Mouse (Mus musculus) embryo, embryonic 11 days (tissue): ENCODE data around the gene Mylpf.
A peak's percentile ranks its signal among the peaks of the same experiment; 100 is the strongest.

Experiments
- DNase-seq: peaks from one replicate; pipeline ENCODE4 v3.0.0-alpha.2; 2015

Gene Mylpf

DNA sequence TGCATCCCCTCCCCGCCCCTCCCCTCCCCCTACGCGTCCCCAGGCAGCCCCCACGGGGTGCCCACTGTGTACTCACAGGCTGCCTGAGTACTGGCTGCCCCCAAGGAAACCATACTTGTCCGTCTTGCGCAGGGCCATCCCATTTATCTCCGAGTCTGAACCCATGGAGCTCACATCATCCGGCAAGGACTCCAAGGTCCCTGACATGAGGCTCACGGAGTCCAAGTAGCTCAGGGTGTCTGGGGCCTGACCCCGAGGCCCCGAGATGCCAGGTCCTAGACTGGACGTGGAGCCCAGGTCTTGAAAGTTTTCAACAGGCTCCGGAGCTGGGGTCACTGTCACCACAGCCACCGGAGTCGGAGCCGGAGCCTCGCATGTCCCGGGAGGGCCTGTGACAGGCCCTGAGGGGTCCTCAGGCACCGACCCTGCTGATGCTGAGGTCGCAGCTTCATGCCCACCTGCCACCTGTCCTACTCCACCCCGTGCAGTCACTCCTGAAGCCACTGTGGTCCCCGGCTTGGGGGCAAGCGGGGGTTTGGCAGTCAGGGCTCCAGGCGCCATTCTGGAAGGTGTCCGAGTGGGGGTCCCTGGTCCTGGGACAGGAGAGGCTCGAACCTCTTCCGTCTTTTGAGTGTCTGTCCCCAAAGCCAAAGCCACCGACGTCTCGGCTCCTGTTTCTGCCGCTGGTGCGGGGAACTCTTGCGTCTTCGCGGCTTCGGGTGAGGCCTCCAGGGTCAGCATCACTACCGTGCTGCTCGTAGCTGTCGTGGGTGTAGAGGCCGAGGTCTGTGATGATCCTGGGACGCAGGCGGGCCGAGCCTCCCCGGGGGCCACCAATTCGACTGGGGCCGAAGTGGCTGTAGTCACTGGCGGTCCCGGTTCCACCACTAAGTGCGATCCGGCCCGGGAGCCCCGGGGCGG is 1.1 kb upstream of the Mylpf start:
- peak; percentile 34 for DNase-seq

DNA sequence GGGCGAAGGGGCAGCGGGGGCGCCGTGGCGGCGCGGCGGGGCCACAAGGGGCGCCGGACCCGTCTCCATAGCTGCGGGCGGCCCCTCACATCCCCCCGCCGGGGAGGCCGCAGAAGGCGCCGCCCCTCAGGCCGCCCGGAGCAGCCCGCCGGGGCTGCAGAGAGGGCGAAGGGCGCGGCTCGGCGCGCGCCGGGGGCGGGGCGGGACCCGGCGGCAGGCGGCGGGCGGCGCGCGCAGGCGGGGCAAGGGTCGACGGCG is 466 bp upstream of the Mylpf start, which contains the start of gene Tbc1d10b:
TSS of gene Tbc1d10b (minus strand) at position 174 of the 258 bp plus-strand sequence.
- no peak for DNase-seq

DNA sequence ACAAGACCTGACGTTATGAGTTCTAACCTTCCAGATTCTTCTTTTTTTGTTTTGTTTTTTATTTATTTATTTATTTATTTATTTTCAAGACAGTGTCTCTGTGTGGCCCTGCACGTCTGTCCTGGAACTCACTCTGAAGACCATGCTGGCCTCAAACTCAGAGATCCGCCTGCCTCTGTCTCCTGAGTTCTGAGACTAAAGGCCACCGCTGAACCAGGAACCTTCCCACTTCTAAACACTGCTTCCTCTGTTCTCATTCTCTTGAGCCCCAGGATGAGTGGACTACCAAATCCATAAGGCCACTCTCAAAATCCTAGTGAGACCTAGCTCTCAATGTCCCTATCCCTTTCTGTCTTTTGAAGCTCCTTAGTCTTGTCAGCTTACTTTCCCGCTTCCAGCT is 1.2 kb downstream of the Mylpf start:
- no peak for DNase-seq

DNA sequence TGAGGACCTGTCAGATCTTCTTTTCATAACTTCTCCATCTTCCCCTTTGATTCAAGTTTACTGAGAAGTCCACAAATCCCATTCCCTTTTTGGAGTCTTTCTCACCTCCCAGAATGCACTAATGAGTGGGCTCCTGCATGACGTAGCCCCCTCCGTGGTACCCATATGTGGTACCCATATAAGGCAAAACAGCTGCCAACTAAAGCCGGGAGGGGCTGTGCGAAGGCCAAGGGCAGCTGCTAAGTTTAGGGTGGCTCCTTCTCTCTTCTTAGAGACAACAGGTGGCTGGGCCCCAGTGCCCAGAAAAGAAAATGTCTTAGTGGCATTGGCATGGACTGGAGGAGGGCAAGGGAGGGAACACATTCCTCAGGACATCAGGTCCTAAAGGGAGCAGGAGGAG is 1.6 kb downstream of the Mylpf start:
- DNase-seq: no peak

DNA sequence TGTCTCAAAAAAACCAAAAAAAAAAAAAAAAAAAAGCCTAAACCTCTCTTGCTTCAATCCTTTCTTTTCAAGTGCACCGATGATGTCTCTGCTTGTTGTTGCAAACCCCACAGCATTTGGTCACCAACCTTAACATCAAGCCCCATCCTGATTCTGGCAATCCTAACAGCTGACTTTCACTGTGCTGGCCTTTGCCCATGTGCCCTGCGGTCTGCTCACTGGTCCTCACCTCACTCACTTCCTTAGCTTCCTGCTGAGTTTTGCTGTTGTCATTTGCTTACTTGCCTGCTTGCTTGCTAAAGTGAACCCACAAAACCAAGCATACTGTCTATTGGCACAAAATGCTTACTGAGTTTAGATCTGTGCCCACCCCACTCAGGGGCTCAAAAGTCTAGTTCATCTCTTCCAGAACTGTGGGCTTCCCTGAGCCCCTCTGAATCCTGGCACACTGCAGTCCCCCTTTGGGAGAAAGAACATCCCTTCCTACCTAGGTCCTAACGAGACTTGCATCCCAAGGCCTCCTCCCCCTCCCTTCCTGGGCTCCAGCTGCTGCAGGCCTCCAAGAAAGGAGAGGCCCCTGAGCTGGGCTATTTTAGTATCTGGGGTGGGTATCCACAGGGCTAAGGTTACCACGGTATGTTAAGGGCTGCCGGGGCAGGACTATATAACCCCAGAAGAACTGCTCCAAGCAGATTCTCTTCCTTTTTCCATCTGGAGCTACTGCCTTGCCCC is 2.5 kb downstream of the Mylpf start:
- no peak for DNase-seq

DNA sequence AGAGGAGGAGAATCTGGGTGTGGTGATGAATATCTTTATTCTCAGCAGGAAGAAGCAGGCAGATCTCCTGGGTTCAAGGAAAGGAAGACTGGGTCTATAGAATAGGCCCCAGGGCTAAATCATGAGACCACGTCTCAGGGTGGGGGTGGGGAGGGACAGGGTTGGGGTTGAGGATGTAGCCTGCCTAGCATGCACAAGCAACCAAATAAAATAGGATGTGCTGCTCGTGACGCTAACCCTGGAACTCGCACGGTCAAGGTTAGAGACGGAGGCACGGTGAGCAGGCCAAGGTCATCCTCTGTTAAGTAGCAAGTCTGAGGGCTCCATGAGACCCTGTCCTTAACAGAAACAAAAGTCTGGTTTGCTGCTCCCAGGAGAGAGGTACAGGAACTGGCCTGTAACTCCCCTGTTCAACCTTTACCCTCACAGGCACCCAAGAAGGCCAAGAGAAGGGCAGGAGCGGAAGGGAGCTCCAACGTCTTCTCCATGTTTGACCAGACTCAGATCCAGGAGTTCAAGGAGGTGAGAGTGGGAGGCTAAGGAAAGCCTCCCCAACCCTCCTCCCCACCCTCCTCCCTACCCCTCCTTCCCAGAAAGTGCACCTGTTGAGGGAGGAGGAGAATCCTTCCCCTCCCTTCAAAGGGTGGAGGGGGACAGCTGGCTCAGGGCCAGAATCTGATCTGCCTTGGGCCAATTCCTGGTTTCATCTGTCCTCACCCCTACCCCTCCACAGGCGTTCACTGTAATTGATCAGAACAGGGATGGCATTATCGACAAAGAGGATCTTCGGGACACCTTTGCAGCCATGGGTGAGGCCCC is 4.0 kb downstream of the Mylpf start:
- DNase-seq: no peak

DNA sequence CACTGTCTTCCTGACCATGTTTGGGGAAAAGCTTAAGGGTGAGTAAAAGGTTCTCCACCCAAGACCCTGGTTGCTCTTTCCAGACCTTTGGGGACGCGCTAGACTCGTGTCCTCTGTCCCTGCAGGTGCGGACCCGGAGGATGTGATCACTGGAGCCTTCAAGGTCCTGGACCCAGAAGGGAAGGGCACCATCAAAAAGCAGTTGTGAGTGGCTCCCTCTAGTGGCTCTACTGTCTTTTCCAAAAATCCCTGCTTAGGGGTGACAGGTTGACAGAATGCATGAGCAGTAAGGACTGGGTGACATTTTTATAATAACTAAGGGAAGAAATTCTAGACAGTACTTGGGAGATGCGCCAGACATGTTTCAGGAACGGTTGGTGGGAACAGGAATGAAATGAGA is 4.8 kb downstream of the Mylpf start:
- peak; percentile 54 for DNase-seq

DNA sequence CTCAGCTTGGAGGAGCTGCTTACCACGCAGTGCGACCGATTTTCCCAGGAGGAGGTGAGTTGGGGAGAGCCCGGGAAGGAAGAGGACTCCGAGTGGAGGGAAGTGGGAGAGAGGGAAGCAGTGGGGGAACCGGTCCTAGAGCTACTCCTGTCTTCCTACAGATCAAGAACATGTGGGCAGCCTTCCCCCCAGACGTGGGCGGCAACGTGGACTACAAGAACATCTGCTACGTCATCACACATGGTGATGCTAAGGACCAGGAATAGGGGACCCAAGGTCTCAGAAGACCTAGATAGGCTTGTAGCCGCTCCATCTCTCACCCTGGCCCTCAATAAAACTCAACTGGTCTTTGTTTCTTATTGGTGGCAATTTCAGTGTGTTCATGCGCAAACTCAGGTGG is 5.2 kb downstream of the Mylpf start:
- no peak for DNase-seq

DNA sequence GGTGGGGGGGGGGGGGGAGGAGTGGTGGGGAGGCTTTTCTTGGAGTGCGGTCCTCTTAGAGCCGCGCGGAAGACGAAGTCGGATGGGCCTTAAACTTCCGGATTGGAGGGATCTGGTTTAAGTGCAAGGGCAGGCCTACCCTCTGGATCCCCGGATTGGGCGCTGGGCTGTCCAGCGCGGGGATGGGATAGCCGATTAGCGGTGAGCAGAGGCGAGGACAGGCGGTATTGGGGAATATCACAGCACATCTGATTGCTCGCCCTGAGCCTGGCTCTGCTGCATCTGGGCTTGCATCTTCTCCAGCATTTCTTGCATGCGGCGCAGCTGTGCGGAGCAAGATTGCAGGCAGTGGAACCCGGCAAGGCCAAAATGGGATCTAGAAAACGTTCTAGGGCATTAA is 5.8 kb downstream of the Mylpf start:
- DNase-seq: peak; percentile 37

DNA sequence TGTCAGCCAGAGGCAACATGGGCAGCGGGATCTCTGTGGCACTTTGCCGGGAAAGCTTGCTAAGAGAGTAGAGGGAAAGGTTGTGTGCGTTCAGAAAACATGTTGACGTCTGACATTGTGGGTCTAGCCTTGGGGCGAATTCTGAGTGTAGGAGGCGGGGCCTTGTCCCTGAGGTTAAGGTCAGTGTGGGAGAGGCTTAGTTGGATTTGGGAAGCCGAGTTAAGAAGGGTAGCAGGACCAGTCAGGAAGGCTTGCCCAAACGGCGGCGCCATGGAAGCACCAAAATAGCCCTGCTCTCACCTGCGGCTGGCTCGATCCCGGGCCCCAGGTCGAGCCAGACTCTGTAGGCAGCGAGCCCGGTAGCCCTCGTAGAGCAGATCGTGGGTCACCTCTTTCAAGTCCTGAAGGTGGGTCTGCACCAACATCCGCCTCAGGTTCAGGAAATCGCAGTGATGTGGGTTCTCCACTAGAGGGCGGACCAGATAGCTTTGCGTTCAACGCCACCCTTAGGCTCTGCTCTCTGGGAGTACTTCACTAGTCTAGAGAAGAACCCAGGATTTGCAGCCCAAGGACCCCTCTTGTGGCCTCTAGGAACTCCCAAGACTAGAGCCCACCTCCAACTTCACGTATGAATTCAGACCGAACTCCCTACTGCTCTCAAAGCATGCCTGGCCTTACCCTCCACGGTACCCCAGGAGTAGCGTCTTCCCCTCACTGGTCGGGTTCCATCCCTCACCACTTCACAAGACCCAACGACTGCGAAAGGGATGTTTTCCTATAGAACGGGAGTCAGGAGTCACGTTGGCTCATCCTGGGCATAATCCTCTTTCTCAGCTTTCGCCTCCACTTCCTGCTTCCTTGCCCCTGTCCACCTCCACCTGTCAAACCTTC is 6.5 kb downstream of the Mylpf start:
- DNase-seq: peak; percentile 83

DNA sequence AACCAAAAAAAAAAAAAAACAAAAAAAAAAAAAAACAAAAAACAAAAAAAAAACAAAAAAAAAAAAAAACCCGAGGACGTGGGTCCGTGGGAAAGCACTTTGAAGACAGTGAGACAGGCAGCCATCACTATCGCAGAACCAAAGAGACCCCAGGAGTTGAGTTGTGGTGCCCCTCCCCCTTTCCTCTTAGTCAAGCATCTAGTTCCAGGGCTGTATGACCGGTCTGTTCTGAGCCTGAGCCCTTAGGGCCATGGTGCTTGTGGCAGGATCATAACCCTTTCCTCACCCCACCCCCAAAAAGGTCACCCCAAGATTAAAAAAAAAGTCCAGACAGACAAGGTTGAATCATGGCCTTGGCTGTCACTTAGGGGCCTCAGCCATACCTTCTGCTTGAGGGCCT is 7.6 kb downstream of the Mylpf start:
- DNase-seq: no peak

DNA sequence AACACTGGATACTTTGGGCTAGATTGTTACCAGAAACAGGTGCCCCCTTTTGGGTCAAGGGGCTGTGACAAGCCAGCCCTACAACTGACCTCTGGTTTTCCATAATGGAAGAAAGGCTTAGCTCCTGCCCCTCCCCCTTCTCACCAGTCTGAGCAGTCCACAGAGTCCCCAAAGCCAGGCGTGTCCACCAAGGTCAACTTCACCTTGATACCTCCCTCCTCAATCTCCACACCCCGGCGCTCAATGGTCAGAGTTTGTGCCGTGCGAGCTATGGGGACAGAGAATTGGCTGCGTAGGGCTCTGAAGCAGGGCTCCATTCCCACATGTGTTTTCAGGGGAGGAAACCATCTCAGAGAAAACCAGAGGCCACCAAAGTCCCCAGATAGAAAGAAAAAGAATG is 8.8 kb downstream of the Mylpf start:
- no peak for DNase-seq

DNA sequence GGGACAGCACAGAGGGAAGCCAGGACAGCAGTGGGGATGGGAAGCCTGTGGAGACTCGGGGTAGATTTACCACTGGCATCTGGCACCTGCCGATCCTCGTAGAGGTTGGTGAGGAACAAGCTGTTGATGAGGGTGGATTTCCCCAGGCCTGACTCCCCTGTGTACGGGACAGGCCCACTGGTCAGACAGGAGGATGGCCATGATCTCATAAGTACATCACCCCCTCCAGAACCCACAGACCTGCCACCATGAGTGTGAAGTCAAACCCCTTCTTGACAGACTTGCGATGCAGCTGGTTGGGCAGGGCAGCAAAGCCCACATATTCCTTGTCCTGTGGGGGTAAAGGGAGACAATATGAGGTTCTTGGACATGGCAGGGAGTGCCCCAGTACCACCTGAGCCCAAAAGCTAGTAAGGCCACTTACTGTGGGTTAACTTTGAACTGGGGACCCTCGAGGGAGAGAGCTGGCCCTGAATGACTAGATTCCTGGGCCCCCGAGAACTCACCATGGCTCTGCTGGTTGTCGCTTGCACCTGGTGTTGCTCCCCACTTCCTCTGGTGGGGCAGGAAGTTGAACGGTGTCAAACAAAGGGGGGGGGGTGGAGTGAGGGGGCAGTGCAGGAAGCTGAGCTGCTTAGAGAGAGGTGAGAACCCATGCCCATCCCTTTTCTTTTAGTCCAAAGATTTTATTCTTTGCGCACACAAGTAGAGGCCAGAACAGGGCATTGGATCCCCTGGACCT is 9.4 kb downstream of the Mylpf start:
- DNase-seq: no peak

DNA sequence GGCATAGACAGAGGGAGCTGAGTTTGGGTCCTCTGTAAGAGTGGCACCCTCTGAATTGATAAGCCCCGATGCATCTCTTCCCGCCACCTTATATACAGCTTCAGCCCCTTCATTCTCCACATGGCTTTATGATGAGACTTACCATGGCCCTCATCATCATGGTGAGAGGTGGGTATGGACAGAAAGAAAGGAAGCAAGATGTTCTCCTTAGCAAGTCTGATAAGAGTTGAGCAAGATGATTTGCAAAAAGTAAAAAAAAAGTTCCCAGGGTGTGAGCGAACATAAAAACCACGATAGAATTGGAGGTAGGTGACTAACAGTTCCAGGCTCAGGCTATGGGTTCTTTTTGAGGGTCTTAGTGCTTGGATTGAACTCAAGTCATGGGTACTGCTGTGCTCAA is 10.0 kb downstream of the Mylpf start:
- DNase-seq: no peak

DNA sequence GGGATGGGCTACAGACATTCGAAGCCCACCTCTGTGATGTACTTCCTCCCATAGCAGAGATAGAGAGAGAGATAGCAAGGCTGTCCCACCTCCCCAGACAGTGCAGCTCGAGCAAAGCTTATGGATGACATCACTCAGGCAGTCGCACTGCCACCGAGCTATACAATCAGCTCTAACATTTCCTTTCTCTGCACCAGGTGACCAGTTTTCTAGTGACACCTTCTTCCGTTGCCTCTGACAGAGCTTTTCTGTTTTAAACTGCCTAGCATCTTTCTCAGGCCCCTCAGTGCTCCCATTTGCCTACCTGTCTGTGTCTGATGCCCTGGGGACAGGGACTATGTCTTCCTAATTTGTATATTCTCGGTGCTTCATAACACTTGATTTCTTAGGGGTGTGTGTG is 11.8 kb downstream of the Mylpf start:
- no peak for DNase-seq

DNA sequence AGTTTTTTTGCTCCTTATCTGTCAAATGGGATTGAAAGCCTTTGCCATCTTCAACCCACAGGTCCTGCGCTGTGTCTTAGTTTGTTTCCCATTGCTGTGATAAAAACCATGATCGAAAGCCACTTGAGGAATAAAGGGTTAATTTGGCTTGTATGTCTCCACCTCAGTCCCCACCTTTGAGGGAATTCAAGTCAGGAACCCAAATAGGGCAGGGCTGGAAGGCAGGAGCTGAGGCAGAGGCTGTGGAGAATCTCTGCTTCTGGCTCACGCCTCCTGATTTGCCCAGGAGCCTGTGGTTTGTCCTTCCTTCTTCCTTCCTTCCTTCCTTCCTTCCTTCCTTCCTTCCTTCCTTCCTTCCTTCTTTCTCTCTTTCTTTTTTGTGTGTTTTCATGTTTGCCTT is 14.4 kb downstream of the Mylpf start:
- DNase-seq: no peak

DNA sequence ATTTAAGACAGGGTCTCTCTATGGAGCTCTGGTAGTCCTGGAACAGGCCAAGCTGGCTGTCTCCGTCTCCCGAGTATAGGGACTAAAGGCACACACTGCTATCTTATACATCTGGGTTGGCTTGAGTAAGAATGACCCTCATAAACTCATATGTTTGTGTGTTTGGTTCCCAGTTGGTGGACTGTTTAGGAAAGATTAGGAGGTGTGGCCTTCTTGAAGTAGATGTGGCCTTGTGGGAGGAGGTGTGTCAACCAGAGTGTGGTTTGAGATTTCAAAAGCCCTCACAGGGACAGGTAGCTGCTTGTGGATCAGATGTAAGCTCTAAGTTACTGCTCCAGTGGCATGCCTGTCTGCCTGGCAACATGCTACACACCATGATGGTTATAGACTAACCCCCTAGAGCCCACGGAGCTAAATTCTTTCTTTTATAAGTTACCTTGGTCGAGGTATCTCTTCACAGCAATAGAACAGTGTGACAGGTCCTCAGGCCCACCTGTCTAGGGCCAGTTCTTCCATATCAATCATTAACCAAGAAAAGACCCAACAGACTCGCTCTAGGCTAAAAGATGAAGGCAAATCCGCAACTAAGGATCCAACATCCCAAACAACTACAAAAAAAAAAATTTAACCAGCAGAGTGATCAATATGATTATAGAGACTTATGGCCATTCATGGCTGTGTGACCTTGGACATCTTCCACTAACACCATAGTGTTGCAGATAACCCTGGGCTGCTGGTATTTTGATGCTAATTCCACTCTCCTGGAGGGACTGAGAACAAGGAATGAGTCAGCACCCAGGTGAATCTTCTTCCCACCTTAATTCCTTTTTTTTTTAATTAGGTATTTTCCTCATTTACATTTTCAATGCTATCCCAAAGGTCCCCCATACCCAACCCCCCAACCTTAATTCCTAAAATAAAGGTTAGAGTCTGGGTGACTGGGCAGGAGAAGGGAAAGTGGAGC is 15.1 kb downstream of the Mylpf start:
- no peak for DNase-seq

DNA sequence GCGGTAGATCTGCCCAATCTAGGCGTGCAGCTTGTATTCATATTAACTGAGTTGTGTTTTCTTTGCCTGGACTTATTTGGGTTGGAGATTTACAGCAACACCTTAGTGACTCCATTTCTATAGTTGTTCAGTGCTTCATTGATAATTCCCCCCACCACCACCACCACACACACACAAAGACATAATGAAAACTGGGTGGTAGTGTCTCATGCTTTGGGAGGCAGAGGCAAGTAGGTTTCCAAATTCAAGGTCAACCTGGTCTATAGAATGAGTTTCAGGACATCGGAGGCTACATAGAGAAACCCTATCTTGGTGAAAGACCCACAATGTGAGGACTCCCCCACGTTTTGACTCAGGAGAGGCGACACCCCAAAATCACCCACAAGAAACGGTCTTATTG is 15.9 kb downstream of the Mylpf start:
- no peak for DNase-seq

DNA sequence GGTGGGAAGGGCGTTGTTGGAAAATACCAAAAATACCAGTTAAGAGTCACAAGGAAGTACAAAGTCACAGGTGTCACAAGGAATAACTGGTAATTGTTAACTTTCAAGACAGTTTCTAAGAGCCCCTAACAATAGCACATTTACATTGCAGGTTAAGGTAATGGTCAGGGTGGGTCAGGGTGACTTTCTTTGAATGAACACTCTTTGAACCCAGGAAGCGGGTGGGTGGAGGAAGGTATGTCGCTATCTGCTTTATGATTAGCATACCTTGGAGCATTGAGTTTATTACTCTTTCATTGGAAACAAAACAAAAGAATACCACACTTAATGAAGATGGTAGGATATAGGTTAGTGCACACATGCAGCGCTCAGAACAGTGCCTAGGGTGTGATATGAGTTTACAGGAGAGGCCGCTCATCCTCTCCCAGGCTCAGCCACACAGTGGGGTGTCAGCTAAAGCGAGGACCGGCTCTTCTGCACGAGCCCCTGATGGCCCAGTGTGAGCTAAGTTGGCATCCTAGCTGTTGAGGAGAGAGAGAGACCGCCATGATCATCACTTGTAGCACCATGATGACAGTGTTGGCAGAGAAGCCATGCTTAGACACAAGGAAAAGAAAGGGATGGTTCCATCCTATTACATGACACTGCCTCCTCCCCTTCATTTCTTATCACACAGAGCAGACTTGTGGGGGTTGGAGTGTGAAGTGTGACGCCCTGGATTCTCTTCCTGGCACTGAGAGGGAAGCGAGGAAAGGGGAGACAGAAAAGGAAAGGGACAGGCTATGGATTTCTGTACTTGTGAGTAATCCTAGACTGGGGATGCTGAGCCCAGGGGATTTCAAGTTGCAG is 16.7 kb downstream of the Mylpf start:
- no peak for DNase-seq
